Mouse (Mus musculus) midbrain, embryonic 14.5 days (tissue): ENCODE measurements around the gene Gm49342. TPM values are rescaled to one million over a fixed set of nuclear protein-coding genes. Genes with fewer than 3 reads are reported as not detected.
"Not testable (repeated sequence)": the region's sequence is repeated elsewhere in the genome, so short reads cannot be mapped to it uniquely, and the experiment has no call there.

Source experiments
- ATAC-seq: fragments of 200-750 bp; cut with Nextera tagmentation; 2 replicates; pipeline ENCODE4 v1.8.0; 2017; ENCODE audit warnings: moderate number of reproducible peaks, moderate library complexity; ENCODE audit not compliant: low FRiP score, low TSS enrichment
- DNase-seq: peaks from one replicate; pipeline ENCODE4 v3.0.0-alpha.2; 2015
- H3K27ac ChIP-seq: fragments of 300-500 bp; sonication (generic); replicated peaks from 2 replicates; pipeline ENCODE4 v1.5.1; 2014; ENCODE audit warnings: mild to moderate bottlenecking, low read depth, low read length, moderate library complexity
- H3K27me3 ChIP-seq: fragments of 300-500 bp; sonication (generic); 2 replicates; pipeline ENCODE4 v1.6.1; 2014; ENCODE audit warnings: low read length, control low read depth, mixed read lengths; ENCODE audit not compliant: control insufficient read depth, insufficient read depth
- H3K36me3 ChIP-seq: fragments of 300-500 bp; sonication (generic); 2 replicates; pipeline ENCODE4 v1.6.1; 2014; ENCODE audit warnings: low read length, control low read depth; ENCODE audit not compliant: control insufficient read depth, insufficient read depth
- H3K4me1 ChIP-seq: fragments of 300-500 bp; sonication (generic); 2 replicates; pipeline ENCODE4 v1.6.1; 2014; ENCODE audit warnings: mild to moderate bottlenecking, antibody characterized with exemption, low read length, control low read depth; ENCODE audit not compliant: control insufficient read depth, insufficient read depth
- H3K4me2 ChIP-seq: fragments of 300-500 bp; sonication (generic); 2 replicates; pipeline ENCODE4 v1.6.1; 2014; ENCODE audit warnings: mild to moderate bottlenecking, low read length, moderate library complexity
- H3K4me3 ChIP-seq: fragments of 300-500 bp; sonication (generic); replicated peaks from 2 replicates; pipeline ENCODE4 v1.5.1; 2014; ENCODE audit warnings: low read depth, low read length
- H3K9ac ChIP-seq: fragments of 300-500 bp; sonication (generic); replicated peaks from 2 replicates; pipeline ENCODE4 v1.6.1; 2014; ENCODE audit warnings: mild to moderate bottlenecking, low read length, moderate library complexity
- H3K9me3 ChIP-seq: fragments of 300-500 bp; sonication (generic); 2 replicates; pipeline ENCODE4 v1.6.1; 2016; ENCODE audit warnings: low read length, control low read depth, mixed read lengths; ENCODE audit not compliant: control insufficient read depth
- WGBS: fragments of 180-500 bp; shearing (Covaris S2); extraction: QIAGEN DNeasy Blood & Tissue Kit; methylation state at CpG from one replicate; pipeline ENCODE4 v1.1.7; 2014; 5-methylcytosine and 5-hydroxymethylcytosine counted together
- polyA plus RNA-seq: library from polyadenylated mRNA; unstranded; fragments of >200 nt; fragmentation: Nextera tagmentation; extraction: Ambion mirVana; gene quantifications from 2 replicates; pipeline ENCODE4 v1.2.1, GENCODE M21; 2014

The Gm49342 gene
- polyA plus RNA-seq, 1 experiment from 2014 or later = 0.95 TPM

GRCm38 (mm10) chr14:50945526-50945925 lies 1.2 kb downstream of the Gm49342 start:
- Histone ChIP-seq H3K9ac (0 out of 2 replicates have a peak overlapping the region, but pooled peaks have one; percentile 51), H3K4me3 (peak overlapping the region; percentile 34), H3K4me2 (peak overlapping the region; percentile 53)
- H3K9me3 ChIP-seq, H3K4me1 ChIP-seq, H3K36me3 ChIP-seq, H3K27ac ChIP-seq, DNase-seq, ATAC-seq, H3K27me3 ChIP-seq: not testable (repeated sequence)
- 33% methylated on average over 3 of the region's 3 CpGs for WGBS

GRCm38 (mm10) chr14:50955487-50955886 lies 11.2 kb downstream of the Gm49342 start:
- WGBS = 89% methylated on average over 10 of the region's 10 CpGs
- DNase-seq (no peak), ATAC-seq (no peak)
- Histone ChIP-seq H3K27ac (no peak overlapping the region), H3K4me2 (no peak overlapping the region), H3K4me3 (no peak overlapping the region), H3K27me3 (no peaks in the 10 kb centered on the region), H3K9me3 (no peaks in the 10 kb centered on the region), H3K36me3 (0 out of 2 replicates have a peak, but pooled peaks cover 6% of the 10 kb centered on the region), H3K4me1 (no peaks in the 10 kb centered on the region), H3K9ac (no peak overlapping the region)

GRCm38 (mm10) chr14:50955942-50956508 lies 11.7 kb downstream of the Gm49342 start, which contains the start of gene Pnp2:
TSS of gene Pnp2 (plus strand) at chr14:50955992.
- H3K9me3 ChIP-seq, H3K4me1 ChIP-seq, H3K4me3 ChIP-seq, H3K27ac ChIP-seq, H3K27me3 ChIP-seq, H3K9ac ChIP-seq, H3K36me3 ChIP-seq: not testable (repeated sequence)
- peak within 1 kb of the TSS; percentile 36 for H3K4me2 ChIP-seq
- 7% methylated on average over 19 of the region's 19 CpGs for WGBS
- ATAC-seq (peak; percentile 86), DNase-seq (peak; percentile 44)

- ATAC-seq = not testable (repeated sequence)
Measured at GRCm38 (mm10) chr14:50956724-50957123, 12.4 kb downstream of the Gm49342 start.

GRCm38 (mm10) chr14:50957146-50957545 lies 12.8 kb downstream of the Gm49342 start:
- H3K4me1 ChIP-seq, DNase-seq, H3K27me3 ChIP-seq, ATAC-seq, H3K9ac ChIP-seq, H3K4me3 ChIP-seq, H3K9me3 ChIP-seq, H3K36me3 ChIP-seq, H3K27ac ChIP-seq, H3K4me2 ChIP-seq: not testable (repeated sequence)
- 76% methylated on average over 3 of the region's 3 CpGs for WGBS

More at GRCm38 (mm10) chr14:50956724-50957123, 12.4 kb downstream of the Gm49342 start:
- WGBS = 66% methylated on average over 6 of the region's 6 CpGs
- not testable (repeated sequence) for H3K27me3 ChIP-seq, H3K27ac ChIP-seq, H3K9ac ChIP-seq, H3K36me3 ChIP-seq, H3K4me2 ChIP-seq, H3K4me3 ChIP-seq, DNase-seq, H3K4me1 ChIP-seq, H3K9me3 ChIP-seq

- H3K4me3 ChIP-seq, H3K9me3 ChIP-seq, H3K4me2 ChIP-seq, DNase-seq, ATAC-seq, H3K27me3 ChIP-seq, H3K27ac ChIP-seq, H3K9ac ChIP-seq, H3K4me1 ChIP-seq, H3K36me3 ChIP-seq: not testable (repeated sequence)
- WGBS = 92% methylated on average over 5 of the region's 5 CpGs
Measured at GRCm38 (mm10) chr14:50958289-50958995, 14.1 kb downstream of the Gm49342 start.

GRCm38 (mm10) chr14:50968216-50968980 lies 24.1 kb downstream of the Gm49342 start:
- WGBS = 45% methylated on average over 5 of the region's 5 CpGs
- H3K27me3 ChIP-seq = no peaks in the 10 kb centered on the region

GRCm38 (mm10) chr14:50969041-50969440 lies 24.7 kb downstream of the Gm49342 start:
- 10% methylated on average over 1 of the region's 1 CpGs for WGBS
- ATAC-seq = no peak
- Histone ChIP-seq H3K9me3 (no peaks in the 10 kb centered on the region), H3K36me3 (no peaks in the 10 kb centered on the region), H3K27me3 (no peaks in the 10 kb centered on the region), H3K9ac (no peak overlapping the region), H3K4me3 (no peak overlapping the region), H3K4me1 (no peaks in the 10 kb centered on the region), H3K4me2 (peak overlapping the region; percentile 7; the same call in 1 of the 2 replicates), H3K27ac (no peak overlapping the region)
- peak; percentile 11 for DNase-seq

More at GRCm38 (mm10) chr14:50968216-50968980, 24.1 kb downstream of the Gm49342 start:
- Histone ChIP-seq H3K4me2 (no peak overlapping the region), H3K4me1 (no peaks in the 10 kb centered on the region), H3K27ac (no peak overlapping the region), H3K9ac (no peak overlapping the region), H3K4me3 (no peak overlapping the region), H3K9me3 (no peaks in the 10 kb centered on the region), H3K36me3 (no peaks in the 10 kb centered on the region)
- no peak for DNase-seq
- no peak for ATAC-seq
